Mouse (Mus musculus) Patski (cell line): ENCODE results near the gene Nfkb1. TPM values are rescaled to one million over a fixed set of nuclear protein-coding genes. Genes with fewer than 3 reads are reported as not detected.

Experiments used
- ATAC-seq: fragments of 100-300 bp; one replicate; pipeline ENCODE4 v1.8.0; 2021
- CTCF ChIA-PET: fragments of 350-600 bp; sonication (Branson Sonifier 250); formaldehyde crosslinking; loops from one replicate; lab custom pipeline; 2022; ENCODE audit warnings: inconsistent platforms; lab: Charles Lee
- POLR2A ChIA-PET: fragments of 350-600 bp; sonication (Branson Sonifier 250); formaldehyde crosslinking; loops from one replicate; lab custom pipeline; 2022; ENCODE audit warnings: antibody characterized with exemption, inconsistent platforms; lab: Charles Lee
- DNase-seq: peaks from one replicate; pipeline ENCODE4 v3.0.0-alpha.2; 2011; ENCODE audit warnings: low read depth, low spot score
- H3K27me3 ChIP-seq: fragments of 371-371 bp; one replicate; pipeline ENCODE4 v1.5.1; 2021
- CTCF ChIP-seq: fragments of 100-300 bp; IDR thresholded peaks from one replicate; pipeline ENCODE4 v1.5.1; 2021
- in situ Hi-C: fragments of 300-500 bp; cut with MboI; formaldehyde crosslinking; loops from 3 replicates; pipeline ENCODE4 v1.11.1; 2018; ENCODE audit warnings: low pct_unique_long_range_greater_than_20kb, mixed read lengths
- polyA plus RNA-seq: library from polyadenylated mRNA; unstranded; gene quantifications from one replicate; pipeline ENCODE4 v1.2.3, GENCODE M21; 2021

The Nfkb1 gene
- polyA plus RNA-seq, 1 experiment from 2014 or later, result 151 TPM

DNA sequence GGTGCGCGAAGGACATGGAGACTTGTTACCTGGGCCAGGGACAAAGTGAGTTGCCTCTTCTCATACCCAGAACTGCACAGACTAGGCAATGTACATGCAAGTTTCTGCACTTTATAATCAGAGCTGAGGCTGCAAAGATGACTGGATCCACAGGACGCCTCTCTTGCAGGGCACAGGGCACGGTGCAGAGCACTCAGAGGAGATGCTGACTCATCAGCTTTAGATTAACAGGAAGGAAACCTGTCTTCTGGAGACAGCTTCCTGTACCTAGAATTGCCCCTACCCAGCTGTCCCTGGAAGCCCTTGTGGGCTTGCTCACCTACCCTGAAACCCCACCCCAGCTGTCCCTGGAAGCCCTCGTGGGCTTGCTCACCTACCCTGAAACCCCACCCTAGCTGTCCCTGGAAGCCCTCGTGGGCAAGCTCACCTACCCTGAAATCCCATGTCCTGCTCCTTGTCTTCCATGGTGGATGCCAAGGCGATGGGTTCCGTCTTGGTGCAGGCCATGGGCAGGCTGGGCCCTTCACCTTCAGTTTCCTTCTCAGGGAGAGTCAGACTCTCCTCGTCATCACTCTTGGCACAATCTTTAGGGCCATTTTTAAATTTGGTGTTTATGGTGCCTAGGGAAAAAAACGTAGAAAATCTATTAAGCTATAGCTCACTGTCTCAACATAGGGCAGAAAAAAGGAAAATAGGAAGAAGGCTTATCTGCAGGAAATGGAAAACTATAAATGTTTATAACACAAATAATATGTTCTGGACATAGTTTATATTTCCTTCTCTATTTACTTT is 86.5 kb downstream of the Nfkb1 start:
- in situ Hi-C loops, result no loop called here
- ChIA-PET POLR2A (interaction anchor here (0.6 kb wide), 1 partner anchor 102 kb away, joined by 3 read pairs; no protein-coding TSS in a partner anchor), CTCF (interaction anchor here (1.1 to 1.8 kb wide), 5 partner anchors 11 to 201 kb away, joined by 3 to 5 read pairs (median 3); no protein-coding TSS in a partner anchor)
- ATAC-seq (no peak), DNase-seq (no peak)
- no peaks in the 10 kb centered on the region for H3K27me3 ChIP-seq
- no peak for TF ChIP-seq CTCF

DNA sequence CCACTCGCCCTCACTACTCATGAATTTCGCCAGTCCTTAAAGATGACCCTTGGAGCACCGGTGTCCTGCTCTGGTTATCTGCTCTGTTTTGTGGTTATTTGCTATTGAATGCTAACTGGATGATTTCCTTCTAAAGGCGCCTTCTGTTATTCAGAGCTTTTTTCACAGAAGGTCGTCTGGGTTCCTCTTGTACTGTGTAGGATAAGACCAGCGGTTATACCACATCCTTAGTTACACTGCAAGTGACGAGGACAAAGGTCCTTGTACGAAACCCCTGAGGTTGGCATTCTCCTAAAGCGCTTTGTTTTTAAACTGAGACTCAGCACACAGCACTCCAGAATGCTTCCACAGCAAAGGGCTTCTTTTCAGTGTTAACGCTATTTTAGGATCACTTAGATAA is 88.6 kb downstream of the Nfkb1 start:
- no peaks in the 10 kb centered on the region for H3K27me3 ChIP-seq
- ChIA-PET CTCF (interaction anchor here (2.4 kb wide), 1 partner anchor 13 kb away, joined by 9 read pairs; no protein-coding TSS in a partner anchor), POLR2A (interaction anchor here (1.3 kb wide), 1 partner anchor 9 kb away, joined by 5 read pairs; no protein-coding TSS in a partner anchor)
- DNase-seq (no peak), ATAC-seq (no peak)
- in situ Hi-C loops, result no loop called here
- no peak for TF ChIP-seq CTCF

DNA sequence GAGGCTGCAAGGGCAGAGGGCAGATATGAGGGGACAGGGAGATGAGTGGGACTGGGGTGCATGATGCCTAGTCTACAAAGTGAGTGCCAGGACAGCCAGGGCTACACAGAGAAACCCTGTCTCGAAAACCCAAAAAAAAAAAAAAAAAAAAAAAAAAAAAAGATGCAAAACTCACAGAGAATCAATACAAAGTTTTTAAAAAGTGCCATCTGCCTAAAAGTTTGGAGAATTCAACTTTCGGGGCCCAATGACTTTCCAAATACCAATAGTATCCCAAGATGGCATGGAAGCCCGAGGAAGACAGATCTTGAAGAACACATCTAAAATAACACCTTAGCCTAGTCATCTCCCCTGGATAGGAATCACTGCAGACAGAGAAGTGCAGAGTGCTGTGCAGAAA is 93.0 kb downstream of the Nfkb1 start:
- in situ Hi-C loops, result no loop called here
- POLR2A ChIA-PET, result no interaction called here
- CTCF ChIA-PET, result interaction anchor here (1.7 kb wide), 1 partner anchor 16 kb away, joined by 4 read pairs; no protein-coding TSS in a partner anchor
- DNase-seq (no peak), ATAC-seq (no peak)
- no peak for TF ChIP-seq CTCF
- H3K27me3 ChIP-seq, result no peaks in the 10 kb centered on the region

DNA sequence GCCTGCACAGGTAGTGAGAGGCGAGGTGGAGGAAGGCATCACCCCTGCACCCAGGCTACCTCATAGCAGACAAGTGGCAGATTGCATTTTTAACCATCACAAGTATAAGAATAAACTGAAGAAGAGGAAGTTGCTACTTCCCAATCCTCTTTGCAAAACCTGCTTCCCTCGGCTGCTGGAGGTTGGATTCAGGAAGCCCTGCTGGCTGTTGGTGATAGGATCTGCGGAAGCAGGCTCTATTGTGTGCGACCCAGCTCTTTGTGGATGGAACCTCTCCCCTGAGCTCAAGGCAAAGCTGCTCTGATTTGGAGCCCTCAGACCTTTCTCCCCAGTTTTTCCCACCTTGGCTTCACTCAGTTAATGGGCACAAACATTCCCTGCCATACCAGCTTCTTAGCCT is 94.3 kb downstream of the Nfkb1 start:
- in situ Hi-C loops, result no loop called here
- H3K27me3 ChIP-seq, result no peaks in the 10 kb centered on the region
- ChIA-PET CTCF (interaction anchor here (1.4 to 2.2 kb wide), 3 partner anchors 17 to 192 kb away, joined by 4 to 7 read pairs (median 4); no protein-coding TSS in a partner anchor), POLR2A (no interaction called here)
- ATAC-seq (no peak), DNase-seq (no peak)
- no peak for TF ChIP-seq CTCF

DNA sequence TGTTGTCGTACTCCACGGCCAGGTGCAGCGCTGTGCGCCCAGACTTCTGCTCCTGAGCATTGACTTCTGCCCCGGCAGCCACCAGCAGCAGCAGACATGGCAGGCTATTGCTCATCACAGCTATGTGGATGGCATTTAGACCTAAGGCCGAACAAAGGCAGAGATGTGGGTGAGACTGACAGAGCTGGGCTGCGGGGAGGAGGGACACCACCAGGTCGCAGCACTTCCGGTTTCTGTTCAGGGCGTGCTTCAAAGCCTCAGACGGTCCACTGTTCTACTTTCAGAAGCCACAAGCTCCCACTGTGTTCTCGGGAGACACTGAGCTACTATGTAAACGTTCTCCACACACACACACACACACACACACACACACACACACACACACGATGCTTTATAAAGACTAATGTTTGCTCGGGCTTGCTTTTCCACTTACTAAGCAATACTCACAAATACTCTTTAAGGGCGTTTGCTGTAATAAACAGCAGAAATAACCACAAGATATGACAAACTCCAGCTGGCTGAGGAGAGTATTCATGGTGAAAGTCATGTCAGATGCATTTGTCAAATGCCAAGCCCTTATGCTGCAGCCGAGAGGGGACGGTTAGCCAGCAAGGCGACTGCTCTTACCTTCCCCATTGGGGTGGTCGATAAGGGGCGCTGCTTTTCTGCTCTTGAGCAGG is 97.0 kb downstream of the Nfkb1 start:
- no peak for ATAC-seq
- ChIA-PET CTCF (interaction anchor here (0.8 to 1.7 kb wide), 3 partner anchors 11 to 38 kb away, joined by 3 to 4 read pairs (median 3); no protein-coding TSS in a partner anchor), POLR2A (interaction anchor here (0.6 to 1.8 kb wide), 4 partner anchors 8 to 306 kb away, joined by 3 to 5 read pairs (median 4); no protein-coding TSS in a partner anchor)
- in situ Hi-C loops, result no loop called here
- no peak for TF ChIP-seq CTCF
- DNase-seq, result no peak
- H3K27me3 ChIP-seq, result no peaks in the 10 kb centered on the region

DNA sequence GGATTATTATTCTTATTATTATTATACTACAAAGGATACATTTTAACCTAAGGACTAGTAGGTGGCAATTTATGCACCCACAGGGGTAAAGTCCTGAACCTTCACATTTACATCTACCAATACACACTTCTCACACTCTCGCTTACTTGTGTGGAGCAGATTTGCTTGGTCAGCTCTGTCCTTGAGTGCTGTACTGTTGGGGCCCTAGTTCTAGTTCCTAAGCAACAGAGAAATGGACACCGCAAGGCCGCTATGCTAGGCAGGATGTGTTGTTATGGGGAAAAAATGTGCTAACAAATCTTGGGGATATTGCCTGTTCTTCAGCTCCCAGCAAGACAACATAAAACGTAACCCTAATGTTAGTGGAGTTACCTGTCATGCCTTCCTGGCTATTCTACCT is 99.3 kb downstream of the Nfkb1 start:
- no peaks in the 10 kb centered on the region for H3K27me3 ChIP-seq
- CTCF ChIA-PET, result no interaction called here
- POLR2A ChIA-PET, result interaction anchor here (0.8 kb wide), 1 partner anchor 59 kb away, joined by 3 read pairs; no protein-coding TSS in a partner anchor
- no peak for DNase-seq
- in situ Hi-C loops, result no loop called here
- no peak for ATAC-seq
- TF ChIP-seq CTCF, result no peak

DNA sequence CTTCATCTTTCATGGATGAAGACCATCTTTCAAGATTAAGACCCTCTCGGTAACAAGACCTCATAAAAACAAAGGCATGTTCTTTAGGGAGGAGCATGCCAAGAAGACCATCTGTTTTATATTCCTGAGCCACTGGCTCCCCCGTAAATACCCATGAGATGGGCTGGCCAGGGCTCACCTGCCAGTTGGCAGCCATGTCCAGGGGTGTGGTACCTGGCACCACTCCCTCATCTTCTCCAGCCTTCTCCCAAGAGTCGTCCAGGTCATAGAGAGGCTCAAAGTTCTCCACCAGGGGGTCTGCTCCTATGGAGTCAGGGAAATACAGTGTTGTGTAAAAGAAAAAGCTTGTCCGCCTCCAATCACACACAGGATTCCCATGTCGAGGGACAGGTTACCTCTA is 100.0 kb downstream of the Nfkb1 start:
- ChIA-PET POLR2A (interaction anchor here (0.8 kb wide), 1 partner anchor 58 kb away, joined by 3 read pairs; no protein-coding TSS in a partner anchor), CTCF (no interaction called here)
- ATAC-seq (no peak), DNase-seq (no peak)
- in situ Hi-C loops, result no loop called here
- no peaks in the 10 kb centered on the region for H3K27me3 ChIP-seq
- no peak for TF ChIP-seq CTCF

DNA sequence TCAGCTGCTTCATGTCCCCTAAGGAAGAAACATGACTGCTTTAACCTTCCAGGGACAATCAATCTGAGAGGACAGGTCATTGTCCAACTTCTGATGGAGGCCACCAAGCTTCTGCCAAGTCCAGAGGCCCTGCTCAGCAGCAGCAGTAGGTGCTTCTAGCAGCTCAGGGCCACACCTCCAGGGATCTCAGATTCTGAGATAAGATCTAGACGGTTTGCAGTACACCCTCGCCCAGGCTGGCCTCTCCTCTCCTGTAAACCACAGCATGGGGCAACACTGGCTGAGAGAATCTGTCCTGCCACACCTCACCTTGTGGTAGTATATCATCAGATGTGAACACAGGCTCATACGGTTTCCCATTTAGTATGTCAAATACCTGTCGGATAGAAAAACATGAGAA is 100.9 kb downstream of the Nfkb1 start:
- DNase-seq (no peak), ATAC-seq (no peak)
- H3K27me3 ChIP-seq, result no peaks in the 10 kb centered on the region
- ChIA-PET CTCF (no interaction called here), POLR2A (no interaction called here)
- in situ Hi-C loops, result no loop called here
- TF ChIP-seq CTCF, result no peak

DNA sequence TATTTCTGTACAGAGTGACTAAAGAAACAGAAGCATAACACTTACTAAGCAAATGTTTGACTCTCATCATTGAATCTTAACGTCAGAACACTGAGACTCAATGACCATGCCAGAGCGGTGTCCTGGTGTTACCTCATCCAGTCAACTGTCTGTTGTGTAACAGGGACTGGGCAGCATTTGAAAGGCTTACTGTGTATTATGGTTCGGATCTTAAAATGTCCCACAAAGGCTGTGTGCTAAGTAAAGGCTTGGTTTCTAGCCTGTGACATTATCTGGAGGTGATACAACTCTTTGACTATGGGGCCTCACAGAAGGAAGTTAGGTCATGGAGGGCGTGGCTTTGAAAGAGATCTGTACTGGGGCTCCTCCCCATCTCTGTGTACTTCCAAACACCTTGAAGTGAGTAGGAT is 104.9 kb downstream of the Nfkb1 start:
- ChIA-PET POLR2A (interaction anchor here (0.7 kb wide), 1 partner anchor 38 kb away, joined by 4 read pairs; no protein-coding TSS in a partner anchor), CTCF (no interaction called here)
- no peak for TF ChIP-seq CTCF
- DNase-seq (no peak), ATAC-seq (no peak)
- in situ Hi-C loops, result no loop called here
- H3K27me3 ChIP-seq, result no peaks in the 10 kb centered on the region

DNA sequence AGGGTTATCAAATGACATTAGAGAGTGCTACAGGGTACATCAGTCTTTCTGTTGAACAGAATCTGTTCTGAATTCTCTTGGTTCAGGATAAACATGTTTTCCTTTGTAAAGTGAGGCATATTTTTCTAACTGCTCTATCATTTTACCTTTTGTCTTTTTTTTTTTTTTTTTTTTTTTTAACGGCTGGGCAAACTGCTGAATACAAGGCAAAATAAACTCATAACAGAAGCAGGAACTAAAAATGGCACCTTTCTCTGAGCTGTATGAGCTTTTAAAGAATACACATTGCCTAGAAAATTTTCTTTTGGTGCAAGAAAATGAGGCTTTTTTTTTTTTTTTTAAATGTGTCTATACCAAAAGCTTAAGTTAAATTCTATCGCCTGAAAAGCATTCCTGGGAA is 105.3 kb downstream of the Nfkb1 start:
- no peaks in the 10 kb centered on the region for H3K27me3 ChIP-seq
- in situ Hi-C loops, result no loop called here
- ChIA-PET CTCF (no interaction called here), POLR2A (interaction anchor here (0.7 to 1.0 kb wide), 2 partner anchors 9 to 37 kb away, joined by 4 read pairs; no protein-coding TSS in a partner anchor)
- DNase-seq, result no peak
- ATAC-seq, result no peak
- TF ChIP-seq CTCF, result no peak
